Mouse (Mus musculus) heart, embryonic 16.5 days (tissue): ENCODE results near the gene Ndufs5. TPM values are rescaled to one million over a fixed set of nuclear protein-coding genes. Genes with fewer than 3 reads are reported as not detected.

ENCODE experiments used
- ATAC-seq: fragments of 200-750 bp; cut with Nextera tagmentation; replicated peaks from 2 replicates; pipeline ENCODE4 v1.8.0; 2017; ENCODE audit warnings: moderate number of reproducible peaks; ENCODE audit not compliant: insufficient read depth, low FRiP score; ENCODE audit errors: extremely low read depth
- H3K27ac ChIP-seq: fragments of 300-500 bp; sonication (generic); 2 replicates; pipeline ENCODE4 v1.5.1; 2014; ENCODE audit warnings: mild to moderate bottlenecking, low read length, control low read depth, moderate library complexity
- H3K27me3 ChIP-seq: fragments of 300-500 bp; sonication (generic); 2 replicates; pipeline ENCODE4 v1.6.1; 2014; ENCODE audit warnings: low read length, mixed read lengths; ENCODE audit not compliant: control insufficient read depth, insufficient read depth
- H3K36me3 ChIP-seq: fragments of 300-500 bp; sonication (generic); 2 replicates; pipeline ENCODE4 v1.6.1; 2014; ENCODE audit not compliant: control insufficient read depth, insufficient read depth
- H3K4me1 ChIP-seq: fragments of 300-500 bp; sonication (generic); 2 replicates; pipeline ENCODE4 v1.6.1; 2014; ENCODE audit warnings: low read length, mixed read lengths; ENCODE audit not compliant: control insufficient read depth, insufficient read depth
- H3K4me2 ChIP-seq: fragments of 300-500 bp; sonication (generic); 2 replicates; pipeline ENCODE4 v1.6.1; 2014; ENCODE audit warnings: low read depth, mild to moderate bottlenecking, control low read depth, low read length
- H3K4me3 ChIP-seq: fragments of 300-500 bp; sonication (generic); 2 replicates; pipeline ENCODE4 v1.5.1; 2014; ENCODE audit warnings: mild to moderate bottlenecking, control low read depth, low read length
- H3K9ac ChIP-seq: fragments of 300-500 bp; sonication (generic); 2 replicates; pipeline ENCODE4 v1.6.1; 2014; ENCODE audit warnings: low read length, control low read depth
- H3K9me3 ChIP-seq: fragments of 300-500 bp; sonication (generic); replicated peaks from 2 replicates; pipeline ENCODE4 v1.6.1; 2016; ENCODE audit warnings: low read length; ENCODE audit not compliant: control insufficient read depth
- WGBS: fragments of 180-500 bp; shearing (Covaris S2); extraction: QIAGEN DNeasy Blood & Tissue Kit; methylation state at CpG from one replicate; pipeline ENCODE4 v1.1.7; 2014; 5-methylcytosine and 5-hydroxymethylcytosine counted together
- polyA plus RNA-seq: library from polyadenylated mRNA; unstranded; fragments of >200 nt; fragmentation: Nextera tagmentation; extraction: Ambion mirVana; gene quantifications from 2 replicates; pipeline ENCODE4 v1.2.1, GENCODE M21; 2015

Ndufs5 gene
- polyA plus RNA-seq, 1 experiment from 2014 or later = 560 TPM

DNA sequence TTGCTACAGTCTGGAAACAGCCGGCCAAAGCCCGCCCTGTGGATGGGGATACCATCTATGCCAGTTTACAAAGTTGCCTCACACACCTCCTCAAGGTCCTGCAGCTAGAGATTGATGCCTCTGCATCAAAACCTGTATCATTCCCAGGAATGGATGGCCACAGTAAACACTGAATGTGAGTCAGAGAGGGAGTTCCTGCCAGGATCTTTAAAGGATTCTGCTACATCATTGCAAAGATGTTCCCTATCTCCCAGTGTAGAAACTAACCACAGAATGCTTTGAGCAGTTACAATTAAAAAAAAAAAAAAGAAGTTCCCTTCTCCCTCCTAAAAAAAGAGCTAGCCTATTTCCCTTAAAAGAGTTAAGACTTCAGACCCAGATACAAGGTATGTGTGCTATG lies 12.7 kb downstream of the Ndufs5 start:
- Histone ChIP-seq H3K4me3 (no peak overlapping the region), H3K36me3 (no peaks in the 10 kb centered on the region), H3K9me3 (no peaks in the 10 kb centered on the region), H3K27ac (no peak overlapping the region), H3K4me1 (no peaks in the 10 kb centered on the region), H3K9ac (no peak overlapping the region), H3K27me3 (no peaks in the 10 kb centered on the region), H3K4me2 (no peak overlapping the region)
- ATAC-seq = no peak
- 77% methylated on average over 2 of the region's 2 CpGs for WGBS

GRCm38 (mm10) chr4:123693384-123693783 lies 24.6 kb downstream of the Ndufs5 start:
- Histone ChIP-seq H3K36me3 (no peaks in the 10 kb centered on the region), H3K9ac (no peak overlapping the region), H3K4me2 (no peak overlapping the region), H3K27ac (no peak overlapping the region), H3K9me3 (no peaks in the 10 kb centered on the region), H3K27me3 (no peaks in the 10 kb centered on the region), H3K4me1 (no peaks in the 10 kb centered on the region), H3K4me3 (no peak overlapping the region)
- no peak for ATAC-seq
- WGBS = 82% methylated on average over 12 of the region's 12 CpGs

DNA sequence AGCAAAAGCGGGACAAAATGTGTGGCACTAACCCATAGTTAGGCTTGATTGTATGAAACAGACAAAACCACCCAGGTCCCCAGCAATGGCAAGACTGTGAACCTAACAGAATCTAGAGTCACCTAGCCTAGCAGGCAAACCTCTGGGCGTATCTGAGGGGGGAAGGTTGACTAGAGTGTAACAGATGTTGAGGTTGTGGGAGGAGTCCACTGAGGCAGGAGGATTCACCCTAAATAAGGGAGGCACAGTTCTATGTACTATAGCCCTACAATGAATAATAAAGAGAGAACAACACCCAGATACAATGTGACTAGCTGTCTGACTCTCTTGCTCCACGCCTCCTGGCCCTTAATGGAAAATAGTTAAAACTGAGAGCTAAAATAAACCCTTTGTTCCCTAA lies 25.9 kb downstream of the Ndufs5 start:
- Histone ChIP-seq H3K4me1 (no peaks in the 10 kb centered on the region), H3K36me3 (no peaks in the 10 kb centered on the region), H3K9me3 (no peaks in the 10 kb centered on the region), H3K4me3 (no peak overlapping the region), H3K9ac (no peak overlapping the region), H3K27me3 (no peaks in the 10 kb centered on the region), H3K4me2 (no peak overlapping the region), H3K27ac (no peak overlapping the region)
- 81% methylated on average over 3 of the region's 3 CpGs for WGBS
- no peak for ATAC-seq

DNA sequence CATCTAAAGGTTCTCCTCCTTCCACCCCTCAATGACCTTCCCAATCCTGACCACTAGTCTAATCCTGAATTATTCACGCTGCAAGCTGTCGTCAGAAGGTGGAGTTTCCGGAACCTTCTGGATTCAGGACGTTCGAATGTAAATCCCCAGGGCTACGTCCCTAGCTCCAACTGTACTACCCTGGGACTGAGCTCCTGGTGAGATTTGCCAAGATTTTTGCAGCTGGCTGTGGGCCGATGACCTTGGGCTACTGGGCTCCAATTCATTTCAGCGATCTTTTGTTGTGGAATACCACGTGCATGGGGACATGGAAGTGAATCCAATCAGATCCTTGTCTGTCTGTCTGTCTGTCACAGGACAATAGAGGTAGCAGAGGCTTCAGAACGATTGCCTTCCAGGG lies 27.7 kb downstream of the Ndufs5 start:
- H3K9ac ChIP-seq = no peak overlapping the region
- 78% methylated on average over 10 of the region's 10 CpGs for WGBS
- H3K4me1 ChIP-seq = peaks cover 10% of the 10 kb centered on the region
- H3K4me2 ChIP-seq = no peak overlapping the region
- no peaks in the 10 kb centered on the region for H3K36me3 ChIP-seq
- H3K9me3 ChIP-seq = no peaks in the 10 kb centered on the region
- no peak overlapping the region for H3K27ac ChIP-seq
- H3K4me3 ChIP-seq = no peak overlapping the region
- H3K27me3 ChIP-seq = no peaks in the 10 kb centered on the region
- no peak for ATAC-seq

DNA sequence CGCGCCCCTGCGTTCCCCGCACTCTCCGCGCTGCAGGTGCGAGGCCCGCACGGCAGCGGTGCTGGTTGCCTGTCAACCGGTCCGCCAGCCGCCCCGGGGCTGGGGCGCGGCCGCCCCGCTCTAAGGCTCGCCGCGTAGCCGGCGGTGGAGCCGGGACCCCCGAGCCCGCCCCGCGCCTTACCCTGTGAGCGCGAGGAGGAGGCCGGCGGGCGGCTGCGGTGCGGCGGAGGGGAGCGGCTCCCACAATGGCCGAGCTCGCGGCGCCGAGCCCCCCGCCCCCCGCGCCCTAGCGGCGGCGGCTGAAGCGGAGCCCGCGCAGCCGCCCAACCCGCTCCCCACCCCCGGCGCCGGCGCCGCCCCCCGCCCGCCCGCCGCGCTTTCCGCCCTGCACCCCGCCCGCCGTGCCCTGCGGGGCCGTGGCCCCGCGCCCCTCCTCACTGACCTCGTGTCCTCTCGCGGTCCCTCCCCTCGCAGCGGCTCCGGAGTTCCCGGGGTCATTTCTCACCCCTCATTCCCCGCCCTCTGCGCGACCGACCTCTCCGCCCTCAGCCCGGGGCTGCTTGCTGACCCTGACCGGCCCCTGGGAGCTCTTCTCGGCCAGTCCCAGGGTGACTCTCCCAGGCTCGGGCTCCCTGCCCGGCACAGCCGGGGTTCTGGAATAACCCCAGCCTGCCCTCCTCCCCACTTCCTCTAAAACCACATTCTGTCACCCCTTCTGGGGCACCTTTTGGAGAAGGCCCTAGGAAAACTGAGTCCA lies 30.8 kb downstream of the Ndufs5 start:
- Histone ChIP-seq H3K9me3 (no peaks in the 10 kb centered on the region), H3K4me3 (peak overlapping the region; percentile 64), H3K36me3 (no peaks in the 10 kb centered on the region), H3K9ac (peak overlapping the region; percentile 73), H3K27ac (peak overlapping the region; percentile 64), H3K4me1 (peaks cover 11% of the 10 kb centered on the region), H3K4me2 (peak overlapping the region; percentile 99), H3K27me3 (no peaks in the 10 kb centered on the region; the same call in 1 of the 2 replicates)
- peak; percentile 56 for ATAC-seq
- under 1% methylated on average over 36 of the region's 89 CpGs for WGBS

- ATAC-seq = peak; percentile 34; the same call in 1 of the 2 replicates
- Histone ChIP-seq H3K9ac (peak overlapping the region; percentile 73), H3K4me3 (peak overlapping the region; percentile 64), H3K9me3 (no peaks in the 10 kb centered on the region), H3K27ac (peak overlapping the region; percentile 25; the same call in 1 of the 2 replicates), H3K27me3 (no peaks in the 10 kb centered on the region; the same call in 1 of the 2 replicates), H3K4me2 (peak overlapping the region; percentile 99), H3K36me3 (no peaks in the 10 kb centered on the region), H3K4me1 (peaks cover 15% of the 10 kb centered on the region)
- WGBS = 2% methylated on average over 54 of the region's 56 CpGs
Observed at GRCm38 (mm10) chr4:123686368-123687024, 31.5 kb downstream of the Ndufs5 start.

DNA sequence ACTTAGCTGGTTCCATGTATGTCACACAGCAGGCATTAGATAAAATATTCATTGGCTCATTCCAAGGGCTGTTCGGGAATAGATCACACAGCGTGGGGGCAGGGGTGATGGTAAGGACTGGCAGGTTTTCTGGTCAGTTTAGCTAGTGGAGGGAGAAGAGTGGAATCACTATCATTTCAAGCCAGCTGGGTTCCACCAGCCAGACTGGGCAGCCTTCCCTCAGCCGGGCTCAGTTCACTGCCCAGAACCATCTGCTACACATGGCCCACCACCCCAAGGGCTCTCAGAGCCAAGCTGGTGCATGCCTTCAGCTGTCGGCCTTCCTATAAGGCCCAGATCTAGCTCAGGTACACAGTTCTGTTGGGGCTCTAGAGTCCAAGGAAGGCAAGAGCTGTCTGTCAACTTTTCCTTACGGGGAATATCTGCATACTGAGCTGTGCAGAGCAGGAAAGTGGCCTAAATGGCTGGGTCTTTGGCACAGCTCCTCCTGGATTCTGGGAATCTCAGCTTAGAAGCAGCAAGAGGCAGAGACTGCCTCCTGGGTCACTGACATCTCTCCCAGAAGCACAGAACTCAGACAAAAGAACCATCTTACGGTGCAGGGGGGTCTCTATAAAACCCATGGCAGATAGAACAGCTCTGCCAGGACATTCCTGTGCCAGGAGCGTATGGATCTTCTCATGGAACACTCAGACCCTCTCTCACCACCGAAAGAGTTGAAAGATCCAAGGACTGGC lies 32.3 kb downstream of the Ndufs5 start:
- WGBS = 58% methylated on average over 8 of the region's 8 CpGs
- peaks cover 23% of the 10 kb centered on the region for H3K4me1 ChIP-seq
- peak overlapping the region; percentile 99 for H3K4me2 ChIP-seq
- H3K27ac ChIP-seq = no peak overlapping the region
- no peaks in the 10 kb centered on the region; the same call in 1 of the 2 replicates for H3K27me3 ChIP-seq
- ATAC-seq = no peak
- peak overlapping the region; percentile 73 for H3K9ac ChIP-seq
- H3K36me3 ChIP-seq = no peaks in the 10 kb centered on the region
- H3K9me3 ChIP-seq = no peaks in the 10 kb centered on the region
- peak overlapping the region; percentile 64 for H3K4me3 ChIP-seq

DNA sequence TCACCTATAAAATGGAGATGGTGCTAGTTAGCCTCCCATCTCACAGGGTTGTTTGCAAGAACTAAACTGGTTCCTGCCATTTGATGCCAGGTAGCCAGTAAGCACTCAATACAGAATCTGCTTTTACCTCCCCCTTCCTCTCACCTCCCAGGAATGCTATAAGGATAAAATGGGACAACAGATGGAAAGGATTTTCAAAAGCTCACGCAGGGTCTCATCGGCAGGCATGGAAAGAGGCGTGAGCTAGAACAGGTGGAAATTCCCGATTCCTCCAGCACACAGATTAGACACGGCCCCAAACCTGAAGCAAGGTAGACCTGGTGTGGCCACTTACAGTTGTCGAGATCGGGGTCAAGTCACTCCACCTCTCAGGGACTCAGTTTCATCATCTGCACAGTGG lies 33.0 kb downstream of the Ndufs5 start:
- Histone ChIP-seq H3K4me2 (no peak overlapping the region), H3K27ac (no peak overlapping the region), H3K9me3 (no peaks in the 10 kb centered on the region), H3K4me1 (peaks cover 26% of the 10 kb centered on the region), H3K27me3 (no peaks in the 10 kb centered on the region; the same call in 1 of the 2 replicates), H3K9ac (no peak overlapping the region), H3K4me3 (no peak overlapping the region), H3K36me3 (no peaks in the 10 kb centered on the region)
- WGBS = 79% methylated on average over 7 of the region's 7 CpGs
- ATAC-seq = no peak

DNA sequence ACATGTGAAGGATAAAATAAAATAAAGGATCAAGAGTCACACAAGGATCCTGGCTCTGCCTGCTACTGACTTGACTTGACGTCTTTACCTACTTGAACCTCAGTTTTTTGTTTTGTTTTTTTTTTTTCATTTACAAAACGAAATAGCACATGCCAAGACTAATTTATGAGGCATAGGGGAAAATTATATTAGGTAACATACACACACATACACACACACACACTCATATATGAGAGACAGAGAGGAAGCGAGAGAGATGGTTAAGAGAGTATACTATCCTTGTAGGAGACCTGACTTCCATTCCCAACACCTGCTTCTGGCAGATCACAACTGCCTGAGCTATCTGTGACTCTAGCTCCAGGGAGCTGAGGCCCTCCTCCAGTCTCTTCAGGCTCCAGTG lies 33.7 kb downstream of the Ndufs5 start, which contains the start of gene Macf1:
Gene Macf1 (minus strand): TSS at position 101 of the 400 bp plus-strand sequence.
- no peaks in the 10 kb centered on the region; the same call in 1 of the 2 replicates for H3K27me3 ChIP-seq
- H3K27ac ChIP-seq = no peak within 1 kb of the TSS
- no peak for ATAC-seq
- H3K9me3 ChIP-seq = no peaks in the 10 kb centered on the region
- H3K4me2 ChIP-seq = no peak within 1 kb of the TSS
- WGBS = 80% methylated on average over 3 of the region's 3 CpGs
- no peak within 1 kb of the TSS for H3K4me3 ChIP-seq
- no peaks in the 10 kb centered on the region for H3K36me3 ChIP-seq
- peaks cover 26% of the 10 kb centered on the region for H3K4me1 ChIP-seq
- H3K9ac ChIP-seq = no peak within 1 kb of the TSS
